Mouse (Mus musculus): ENCODE data around the gene Fgf18. TPM values are rescaled to one million over a fixed set of nuclear protein-coding genes. Genes with fewer than 3 reads are reported as not detected.
A peak's percentile ranks its signal among the peaks of the same experiment; 100 is the strongest.

Gene Fgf18
- polyA plus RNA-seq, 1 experiment: 6.6 TPM

- H3K4me3 ChIP-seq (replicated peaks; ENCODE audit: extremely low read depth, low read depth, low read length): no peak overlapping the region
- TF ChIP-seq CTCF (IDR thresholded peaks at IDR 0.05; ENCODE audit: insufficient read depth, low read length): no peak
- no peak for TF ChIP-seq POLR2A (IDR thresholded peaks at IDR 0.05; ENCODE audit: borderline replicate concordance, extremely low read depth, low read depth, low read length)
- peaks cover 4% of the 10 kb centered on the region for H3K4me1 ChIP-seq (ENCODE audit: control insufficient read depth, insufficient read depth, low read length)
- no peak for DNase-seq
- WGBS: 85% methylated on average over 4 of the region's 4 CpGs
Measured at GRCm38 (mm10) chr11:33151780-33152145, 4.6 kb upstream of the Fgf18 start.

- TF ChIP-seq CTCF (IDR thresholded peaks at IDR 0.05; ENCODE audit: insufficient read depth, low read length): no peak
- TF ChIP-seq POLR2A (IDR thresholded peaks at IDR 0.05; ENCODE audit: borderline replicate concordance, extremely low read depth, low read depth, low read length): no peak
- peaks cover 4% of the 10 kb centered on the region for H3K4me1 ChIP-seq (ENCODE audit: control insufficient read depth, insufficient read depth, low read length)
- no peak overlapping the region for H3K4me3 ChIP-seq (replicated peaks; ENCODE audit: extremely low read depth, low read depth, low read length)
- DNase-seq: no peak
- WGBS: 77% methylated on average over 3 of the region's 3 CpGs
Measured at GRCm38 (mm10) chr11:33151128-33151779, 4.1 kb upstream of the Fgf18 start.

GRCm38 (mm10) chr11:33150364-33150763 is 3.2 kb upstream of the Fgf18 start:
- Histone ChIP-seq H3K4me3 (replicated peaks; ENCODE audit: extremely low read depth, low read depth, low read length) (no peak overlapping the region), H3K4me1 (ENCODE audit: control insufficient read depth, insufficient read depth, low read length) (peaks cover 4% of the 10 kb centered on the region)
- DNase-seq: no peak
- TF ChIP-seq POLR2A (IDR thresholded peaks at IDR 0.05; ENCODE audit: borderline replicate concordance, extremely low read depth, low read depth, low read length): no peak
- no peak for TF ChIP-seq CTCF (IDR thresholded peaks at IDR 0.05; ENCODE audit: insufficient read depth, low read length)

- no peak overlapping the region for H3K4me3 ChIP-seq (replicated peaks; ENCODE audit: extremely low read depth, low read depth, low read length)
- TF ChIP-seq CTCF (IDR thresholded peaks at IDR 0.05; ENCODE audit: insufficient read depth, low read length) (no peak), POLR2A (IDR thresholded peaks at IDR 0.05; ENCODE audit: borderline replicate concordance, extremely low read depth, low read depth, low read length) (no peak)
- peaks cover 4% of the 10 kb centered on the region for H3K4me1 ChIP-seq (ENCODE audit: control insufficient read depth, insufficient read depth, low read length)
- no peak for DNase-seq
Measured at GRCm38 (mm10) chr11:33149453-33149852, 2.3 kb upstream of the Fgf18 start.

- TF ChIP-seq CTCF (IDR thresholded peaks at IDR 0.05; ENCODE audit: insufficient read depth, low read length) (no peak), POLR2A (IDR thresholded peaks at IDR 0.05; ENCODE audit: borderline replicate concordance, extremely low read depth, low read depth, low read length) (no peak)
- H3K4me1 ChIP-seq (ENCODE audit: control insufficient read depth, insufficient read depth, low read length): peaks cover 4% of the 10 kb centered on the region
- 30% methylated on average over 3 of the region's 3 CpGs for WGBS
Measured at GRCm38 (mm10) chr11:33149088-33149436, 1.9 kb upstream of the Fgf18 start.

GRCm38 (mm10) chr11:33148338-33149087 is 1.3 kb upstream of the Fgf18 start:
- DNase-seq: peak; percentile 71
- Histone ChIP-seq H3K4me3 (replicated peaks; ENCODE audit: extremely low read depth, low read depth, low read length) (peak overlapping the region; percentile 23), H3K4me1 (ENCODE audit: control insufficient read depth, insufficient read depth, low read length) (peaks cover 4% of the 10 kb centered on the region)
- TF ChIP-seq CTCF (IDR thresholded peaks at IDR 0.05; ENCODE audit: insufficient read depth, low read length) (peak; percentile 86), POLR2A (IDR thresholded peaks at IDR 0.05; ENCODE audit: borderline replicate concordance, extremely low read depth, low read depth, low read length) (no peak)
- 11% methylated on average over 23 of the region's 23 CpGs for WGBS

More at GRCm38 (mm10) chr11:33149088-33149436, 1.9 kb upstream of the Fgf18 start:
- no peak for DNase-seq
- no peak overlapping the region for H3K4me3 ChIP-seq (replicated peaks; ENCODE audit: extremely low read depth, low read depth, low read length)

GRCm38 (mm10) chr11:33147572-33148337 is 555 bp upstream of the Fgf18 start:
- 2% methylated on average over 81 of the region's 85 CpGs for WGBS
- peak overlapping the region; percentile 50 for H3K4me3 ChIP-seq (replicated peaks; ENCODE audit: extremely low read depth, low read depth, low read length)
- H3K4me1 ChIP-seq (ENCODE audit: control insufficient read depth, insufficient read depth, low read length): peaks cover 4% of the 10 kb centered on the region
- DNase-seq: peak; percentile 52
- no peak for TF ChIP-seq CTCF (IDR thresholded peaks at IDR 0.05; ENCODE audit: insufficient read depth, low read length)
- TF ChIP-seq POLR2A (IDR thresholded peaks at IDR 0.05; ENCODE audit: borderline replicate concordance, extremely low read depth, low read depth, low read length): no peak

GRCm38 (mm10) chr11:33146651-33147131 is 509 bp downstream of the Fgf18 start:
- DNase-seq: peak; percentile 53
- Histone ChIP-seq H3K4me1 (ENCODE audit: control insufficient read depth, insufficient read depth, low read length) (peaks cover 4% of the 10 kb centered on the region), H3K4me3 (replicated peaks; ENCODE audit: extremely low read depth, low read depth, low read length) (peak overlapping the region; percentile 52)
- TF ChIP-seq CTCF (IDR thresholded peaks at IDR 0.05; ENCODE audit: insufficient read depth, low read length) (no peak), POLR2A (IDR thresholded peaks at IDR 0.05; ENCODE audit: borderline replicate concordance, extremely low read depth, low read depth, low read length) (no peak)
- WGBS: 2% methylated on average over 30 of the region's 30 CpGs

- Histone ChIP-seq H3K4me1 (ENCODE audit: control insufficient read depth, insufficient read depth, low read length) (peaks cover 4% of the 10 kb centered on the region), H3K4me3 (replicated peaks; ENCODE audit: extremely low read depth, low read depth, low read length) (no peak overlapping the region)
- no peak for TF ChIP-seq POLR2A (IDR thresholded peaks at IDR 0.05; ENCODE audit: borderline replicate concordance, extremely low read depth, low read depth, low read length)
- no peak for TF ChIP-seq CTCF (IDR thresholded peaks at IDR 0.05; ENCODE audit: insufficient read depth, low read length)
- DNase-seq: peak; percentile 57
- WGBS: 7% methylated on average over 9 of the region's 9 CpGs
Measured at GRCm38 (mm10) chr11:33146143-33146497, 1.1 kb downstream of the Fgf18 start.
